ENCODE assay signal across 8 mouse cellular contexts in genomic region chr13:15463492-15464080, GRCm38 (mm10). TPM values are rescaled to one million over a fixed set of nuclear protein-coding genes. Genes with fewer than 3 reads are reported as not detected.
A peak's percentile ranks its signal among the peaks of the same experiment; 100 is the strongest.
DNase-seq lines count a peak whose midpoint lies in the region; ATAC-seq and TF ChIP-seq lines count a peak whose summit lies in the region.

No protein-coding gene starts in this region.

- no peaks in the 10 kb centered on the region for H3K36me3 ChIP-seq in heart, adult 2 months (ENCODE audit: control insufficient read depth, insufficient read depth, low read length)
- no peaks in the 10 kb centered on the region for H3K36me3 ChIP-seq in kidney, embryonic 14.5 days (ENCODE audit: control insufficient read depth, insufficient read depth, low read length)
- H3K36me3 ChIP-seq in lung, postnatal 0 days (ENCODE audit: insufficient read depth, low read length) = no peaks in the 10 kb centered on the region

- H3K9me3 ChIP-seq in kidney, embryonic 14.5 days (ENCODE audit: control insufficient read depth, low read length) = no peaks in the 10 kb centered on the region
- H3K9me3 ChIP-seq in lung, postnatal 0 days (ENCODE audit: low read length) = no peaks in the 10 kb centered on the region

- H3K4me1 ChIP-seq in heart, adult 2 months (ENCODE audit: control insufficient read depth, insufficient read depth, low read length) = no peaks in the 10 kb centered on the region; the same call in 1 of the 2 replicates
- peaks cover 22% of the 10 kb centered on the region; the same call in 1 of the 2 replicates for H3K4me1 ChIP-seq in kidney, embryonic 14.5 days (ENCODE audit: control insufficient read depth, insufficient read depth, low read length)
- H3K4me1 ChIP-seq in lung, postnatal 0 days (ENCODE audit: insufficient read depth, low read depth, low read length) = no peaks in the 10 kb centered on the region; the same call in 1 of the 2 replicates

- H3K79me2 ChIP-seq in heart, adult 2 months (replicated peaks; ENCODE audit: control insufficient read depth, insufficient read depth, low read length) = no peaks in the 10 kb centered on the region

- DNase-seq in left cerebral cortex, postnatal 36 days (ENCODE audit: low spot score in 2 of 2) = peak; percentile 17 to 18
- DNase-seq in left cerebral cortex, adult 11 months (ENCODE audit: low spot score) = no peak
- peak; percentile 74 for DNase-seq in embryo, embryonic 11.5 days (ENCODE audit: low read depth, low spot score)
- peak; percentile 68 to 69 for DNase-seq in heart, adult 2 months
- peak; percentile 76 for DNase-seq in lung, postnatal 0 days (ENCODE audit: low spot score)
- peak; percentile 26 to 43 for DNase-seq in right cerebral cortex, postnatal 10 days (ENCODE audit: low spot score in 2 of 2)

- peak; percentile 85 for ATAC-seq in kidney, embryonic 14.5 days (ENCODE audit: low FRiP score, low TSS enrichment)
- ATAC-seq in lung, postnatal 0 days = peak; percentile 75
- ATAC-seq in megakaryocyte-erythroid progenitor cell, adult 5-6 weeks (replicated peaks; ENCODE audit: low FRiP score, low TSS enrichment, poor library complexity, severe bottlenecking) = no peak

- H3K27me3 ChIP-seq in heart, adult 2 months (ENCODE audit: control insufficient read depth, insufficient read depth, low read length) = no peaks in the 10 kb centered on the region
- H3K27me3 ChIP-seq in kidney, embryonic 14.5 days (ENCODE audit: control insufficient read depth, insufficient read depth, low read length) = no peaks in the 10 kb centered on the region
- no peaks in the 10 kb centered on the region for H3K27me3 ChIP-seq in lung, postnatal 0 days (replicated peaks; ENCODE audit: insufficient read depth, low read length)

- H3K4me3 ChIP-seq in heart, adult 2 months = peak overlapping the region; percentile 60
- peak overlapping the region; percentile 88 for H3K4me3 ChIP-seq in kidney, embryonic 14.5 days (ENCODE audit: low read length)
- H3K4me3 ChIP-seq in lung, postnatal 0 days (ENCODE audit: low read depth, low read length) = peak overlapping the region; percentile 82

- peak overlapping the region; percentile 87 for H3K9ac ChIP-seq in heart, adult 2 months (ENCODE audit: low read depth, low read length)
- peak overlapping the region; percentile 94 for H3K9ac ChIP-seq in kidney, embryonic 14.5 days (ENCODE audit: low read depth, low read length)
- H3K9ac ChIP-seq in lung, postnatal 0 days (replicated peaks; ENCODE audit: low read depth) = peak overlapping the region; percentile 52

- H3K4me2 ChIP-seq in kidney, embryonic 14.5 days (replicated peaks; ENCODE audit: low read depth, low read length) = peak overlapping the region; percentile 72
- peak overlapping the region; percentile 98 for H3K4me2 ChIP-seq in lung, postnatal 0 days (replicated peaks; ENCODE audit: low read depth, low read length)

- intact Hi-C loops in left cerebral cortex, postnatal 36 days (cut with DNase I) = loop anchor here (10.0 kb wide), 2 partner anchors 81 to 251 kb away; no protein-coding TSS in a partner anchor
- intact Hi-C loops in heart, adult 2 months (cut with DNase I) = loop anchor here (10.0 kb wide), 1 partner anchor 131 kb away; no protein-coding TSS in a partner anchor

- peak overlapping the region; percentile 60 for H3K27ac ChIP-seq in heart, adult 2 months
- peak overlapping the region; percentile 98 for H3K27ac ChIP-seq in kidney, embryonic 14.5 days (ENCODE audit: low read depth, low read length)
- H3K27ac ChIP-seq in lung, postnatal 0 days (ENCODE audit: low read length) = peak overlapping the region; percentile 81

- WGBS in heart, adult 2 months = under 1% methylated on average over 63 of the region's 70 CpGs
- WGBS in kidney, embryonic 14.5 days = under 1% methylated on average over 58 of the region's 70 CpGs
- WGBS in lung, postnatal 0 days = 0% methylated on average over 33 of the region's 70 CpGs

- no peak for TF ChIP-seq POLR2A in heart, adult 2 months (IDR thresholded peaks at IDR 0.05; ENCODE audit: insufficient read depth, low read depth, low read length)

- TF ChIP-seq EP300 in heart, adult 2 months (IDR thresholded peaks at IDR 0.05; ENCODE audit: insufficient read depth, low read depth, low read length) = no peak
- TF ChIP-seq EP300 in lung, postnatal 0 days (IDR thresholded peaks at IDR 0.05) = no peak

- no peak for TF ChIP-seq CTCF in heart, adult 2 months (IDR thresholded peaks at IDR 0.05)
- no peak for TF ChIP-seq CTCF in lung, postnatal 0 days (IDR thresholded peaks at IDR 0.05)

RNA-seq across cellular contexts. Expression of gene Gli3, which starts 0.6 kb away (rescaled TPM):
- total RNA-seq in left cerebral cortex, postnatal 36 days (2021) = 1 to 10 TPM; 9.3 to 9.5 TPM
- total RNA-seq in heart, adult 2 months (2021) = 1 to 10 TPM; 1.8 to 1.9 TPM
- polyA plus RNA-seq in heart, adult 2 months (2012; rRNA removed) = 1.3 and 2.5 TPM in 2 replicates
- 18.0 and 19.4 TPM in 2 replicates for polyA plus RNA-seq in kidney, embryonic 14.5 days (2014; fragmentation: Nextera tagmentation; extraction: Ambion mirVana)
- polyA plus RNA-seq in lung, postnatal 0 days (2015; fragmentation: Nextera tagmentation; extraction: Ambion mirVana) = 3.5 and 3.8 TPM in 2 replicates
- not detected in 2 replicates for total RNA-seq in megakaryocyte-erythroid progenitor cell, adult 5-6 weeks (2014; fragmentation: Nextera tagmentation)
- not detected in 2 replicates for total RNA-seq in megakaryocyte-erythroid progenitor cell, adult 5-6 weeks (2017)
